Mouse (Mus musculus): ENCODE results near the gene Cacna1a.

Cacna1a gene

DNA sequence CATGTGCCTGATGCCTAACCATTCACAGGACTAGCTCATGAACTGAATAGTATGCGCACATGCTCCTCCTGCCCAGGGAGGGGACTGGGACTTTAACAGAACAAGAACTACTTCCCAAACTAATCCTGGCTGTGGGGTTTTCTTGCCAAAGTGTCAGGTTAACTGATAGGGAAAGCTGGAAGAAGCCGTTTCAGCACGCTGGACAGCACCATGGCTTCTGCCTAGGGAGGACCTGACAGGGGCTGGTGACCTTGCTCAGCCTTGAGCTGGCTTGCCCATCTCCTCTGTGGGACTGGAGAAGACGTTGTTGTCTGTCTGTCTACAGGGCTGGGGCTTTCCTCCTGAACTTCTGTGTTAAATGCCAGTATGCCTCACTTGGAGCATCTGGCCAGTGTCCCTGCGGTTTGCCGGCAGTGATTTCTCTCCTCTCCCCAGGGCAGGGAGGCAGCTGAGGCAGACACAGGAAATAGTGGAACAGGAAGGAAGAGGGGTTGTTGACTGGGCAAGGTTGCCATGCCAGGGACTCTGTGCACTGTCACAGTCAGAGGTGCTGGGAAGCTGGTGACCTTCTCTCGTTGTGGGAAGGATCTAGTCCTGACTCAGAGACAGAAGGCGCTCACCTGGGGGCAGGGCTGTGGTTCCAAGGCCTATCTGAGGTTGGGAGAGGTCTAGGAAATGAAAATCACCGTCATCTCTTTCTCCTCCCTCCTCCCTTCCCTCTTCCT, 83.2 kb downstream of the Cacna1a start:
- intact Hi-C loops (cut with DNase I), result loop anchor here (5.0 kb wide), 1 partner anchor 36 kb away; no protein-coding TSS in a partner anchor

DNA sequence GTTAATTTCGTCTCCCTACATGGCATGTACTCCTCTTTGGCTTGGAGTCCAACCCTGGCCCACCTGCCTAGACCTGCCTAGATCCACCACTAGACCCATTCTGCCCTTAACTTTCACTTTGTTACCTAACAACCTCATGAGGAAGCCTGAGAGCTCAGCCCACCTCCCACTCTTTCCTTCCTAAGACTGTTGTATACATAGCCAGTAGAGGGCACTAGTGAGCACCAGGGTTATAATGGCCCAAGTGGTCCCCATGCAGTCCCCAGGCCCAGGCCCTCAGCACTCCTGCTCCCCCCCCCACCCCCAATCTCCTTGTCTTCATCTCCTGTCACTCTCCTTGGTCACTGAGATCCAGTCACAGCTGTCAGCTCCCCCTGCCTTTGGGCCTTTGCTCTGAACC, 86.2 kb downstream of the Cacna1a start:
- intact Hi-C loops (cut with DNase I), result loop anchor here (5.0 kb wide), 1 partner anchor 33 kb away; no protein-coding TSS in a partner anchor

DNA sequence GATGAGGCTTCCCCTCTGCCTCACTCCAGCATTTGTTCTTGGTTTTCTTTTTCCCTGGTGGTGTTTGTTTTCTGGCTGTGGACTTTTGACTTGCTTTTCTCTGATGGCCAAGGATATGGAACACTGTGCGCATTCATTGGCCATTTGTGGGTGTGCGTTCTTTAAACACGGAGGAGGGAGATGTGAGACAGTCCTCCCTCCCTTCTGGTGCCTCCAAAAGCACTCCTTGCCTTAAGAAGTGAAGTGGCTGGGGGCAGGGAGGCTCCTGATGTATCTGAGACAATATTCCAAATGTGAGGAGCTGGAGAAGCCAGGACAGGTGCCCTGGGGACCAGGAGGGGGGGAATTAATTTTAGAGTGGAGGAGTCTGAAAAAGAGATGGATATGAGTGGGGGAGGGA, 89.1 kb downstream of the Cacna1a start:
- intact Hi-C loops (cut with DNase I), result no loop called here

DNA sequence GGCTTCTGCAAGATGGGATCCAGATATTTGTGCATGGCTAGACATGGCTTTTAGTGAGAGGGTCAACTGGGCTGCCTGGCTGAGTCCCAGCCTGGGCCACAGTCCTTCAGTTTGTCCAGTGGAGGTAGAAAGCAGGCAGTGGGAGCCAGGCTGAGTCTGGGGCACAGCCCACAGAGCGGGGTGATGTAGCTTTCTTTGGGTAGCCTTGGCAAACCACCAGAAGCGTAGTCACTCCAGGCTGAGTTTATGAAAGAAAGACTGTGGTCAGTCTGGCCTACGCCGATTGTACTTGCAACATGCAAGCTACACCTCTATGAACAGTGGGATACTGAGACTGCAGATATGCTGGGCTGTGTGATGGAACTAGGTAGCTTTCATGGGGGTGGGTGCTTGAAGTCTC, 94.8 kb downstream of the Cacna1a start:
- intact Hi-C loops (cut with DNase I), result no loop called here

DNA sequence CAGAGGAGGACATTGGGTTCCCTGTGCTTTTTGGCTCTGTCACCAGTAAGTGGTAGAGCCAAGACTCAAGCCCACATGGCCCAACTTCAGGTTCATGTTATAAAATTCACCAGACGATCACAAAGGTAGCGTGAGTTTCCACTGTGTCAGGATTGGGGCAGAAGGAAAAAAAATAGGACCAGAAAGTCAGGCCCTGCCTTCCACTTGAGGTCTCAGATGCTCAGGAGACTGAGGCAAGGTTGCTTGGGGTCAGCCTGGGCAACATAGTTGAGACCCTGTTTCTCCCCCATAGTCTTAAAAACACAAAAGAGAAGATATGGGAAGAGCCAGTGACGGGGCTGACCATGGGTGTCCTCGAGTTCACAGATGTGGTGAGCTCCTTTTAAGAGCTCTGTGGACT, 97.1 kb downstream of the Cacna1a start:
- intact Hi-C loops (cut with DNase I), result no loop called here

DNA sequence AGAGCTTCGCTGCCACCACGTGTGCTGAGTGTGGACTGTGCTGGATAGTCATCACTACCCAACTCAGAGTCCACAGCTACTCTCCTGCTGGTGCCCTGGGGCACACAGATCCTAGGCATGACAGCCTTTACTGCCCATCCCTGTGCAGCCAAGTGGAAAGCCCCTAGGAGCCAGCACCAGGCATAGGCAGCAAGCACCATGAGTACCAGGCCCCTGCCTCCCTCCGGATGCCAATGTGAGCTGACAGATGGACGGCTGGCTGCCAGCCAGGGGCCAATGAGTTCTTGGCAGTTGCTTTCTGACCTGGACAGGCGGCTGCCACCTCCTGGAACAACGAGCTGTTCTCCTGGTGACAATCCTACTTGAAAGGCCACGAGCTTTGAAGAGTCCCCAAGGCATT, 97.6 kb downstream of the Cacna1a start:
- intact Hi-C loops (cut with DNase I), result no loop called here

DNA sequence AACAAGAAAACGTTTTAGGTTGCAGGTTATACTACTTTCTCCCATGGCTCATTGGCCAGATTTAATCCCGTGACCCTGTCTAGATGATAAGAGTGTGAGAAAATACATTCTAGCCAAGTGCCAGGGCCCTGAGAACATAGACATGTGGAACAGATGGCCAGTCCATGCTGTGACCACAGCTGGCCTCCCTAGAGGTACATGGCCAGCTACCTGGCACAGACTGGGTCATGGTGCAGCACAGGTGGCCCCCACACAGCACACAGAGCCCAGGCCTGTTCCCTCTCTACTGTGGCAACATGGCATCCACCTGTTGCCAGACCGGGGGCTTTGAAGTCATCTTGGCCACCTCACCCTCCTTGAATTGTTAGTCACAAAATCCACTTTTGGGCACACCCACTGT, 101.0 kb downstream of the Cacna1a start:
- intact Hi-C loops (cut with DNase I), result no loop called here

DNA sequence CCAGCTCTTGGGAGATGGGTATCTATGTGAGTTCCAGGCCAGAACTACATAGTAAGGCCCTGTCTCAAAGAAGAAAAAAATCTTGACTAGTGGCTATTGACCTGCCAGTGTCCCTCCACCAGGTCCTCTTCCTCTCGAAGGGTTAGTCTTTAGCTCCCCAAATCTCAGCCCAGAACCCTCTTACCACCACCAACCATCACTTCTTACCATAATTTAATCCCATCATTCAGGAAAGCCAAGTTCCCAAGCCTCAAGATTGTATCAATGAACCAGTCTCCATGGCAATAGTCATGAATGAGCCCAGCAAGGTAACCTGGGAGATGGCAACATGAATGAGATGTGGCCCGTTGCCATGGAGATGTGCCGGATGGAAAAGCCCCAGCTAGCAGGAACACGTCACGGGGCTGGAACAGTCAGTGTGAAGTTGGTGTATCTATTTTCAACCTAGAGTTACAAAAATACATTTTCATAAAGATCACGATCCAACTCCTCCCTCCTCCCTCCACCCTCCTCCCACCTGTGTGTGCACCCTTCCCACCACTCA, 106.4 kb downstream of the Cacna1a start:
- intact Hi-C loops (cut with DNase I), result no loop called here

DNA sequence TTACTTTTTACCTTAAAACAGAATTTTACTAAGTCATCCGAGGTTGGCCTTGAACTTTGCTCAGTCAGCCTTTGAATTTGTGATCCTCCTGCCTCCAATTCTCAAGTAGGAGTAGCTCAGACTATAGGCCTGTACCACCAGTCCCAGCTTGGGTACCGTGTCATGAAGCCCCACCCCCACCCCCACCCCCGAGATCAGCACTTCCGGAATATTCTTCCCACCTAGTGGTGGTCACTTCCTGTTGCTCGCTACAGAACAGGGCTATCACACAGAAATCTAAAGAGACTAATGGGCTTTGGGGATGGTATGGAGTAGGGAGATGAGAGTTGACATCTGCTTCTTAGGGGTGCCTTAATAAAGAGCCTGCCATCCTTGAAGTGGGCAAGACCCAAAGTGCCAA, 112.9 kb downstream of the Cacna1a start:
- intact Hi-C loops (cut with DNase I), result no loop called here

DNA sequence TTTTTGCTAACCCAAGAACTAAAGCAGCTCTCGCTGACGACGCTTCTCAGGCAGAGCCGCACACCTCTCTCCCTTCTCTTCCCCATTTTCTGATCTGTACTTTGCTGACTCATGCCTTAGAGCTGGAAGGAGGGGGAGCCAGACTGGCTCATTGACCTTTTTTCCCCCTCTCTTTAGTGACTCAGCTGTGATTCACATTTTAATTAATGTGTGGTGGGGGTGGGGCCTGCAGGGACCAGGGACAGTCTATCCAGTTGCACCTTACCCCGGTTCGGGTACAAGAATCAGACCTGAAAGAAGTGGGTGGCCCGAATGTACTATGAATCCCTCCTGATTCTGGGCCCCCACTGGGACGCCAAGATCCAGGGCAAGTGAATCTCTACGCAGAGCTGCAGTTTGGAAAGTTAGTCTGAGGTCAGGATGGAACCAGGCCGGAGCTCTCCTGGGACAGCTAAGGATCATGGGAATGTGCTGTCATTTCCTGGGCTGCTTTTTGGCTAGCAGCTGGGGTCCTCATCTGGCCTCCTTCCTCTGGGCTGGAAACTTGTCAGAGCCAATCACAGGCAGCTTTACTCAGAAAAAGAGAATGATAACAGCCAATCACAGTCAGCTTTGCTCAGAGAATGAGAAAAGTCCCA, 113.5 kb downstream of the Cacna1a start:
- intact Hi-C loops (cut with DNase I), result no loop called here

DNA sequence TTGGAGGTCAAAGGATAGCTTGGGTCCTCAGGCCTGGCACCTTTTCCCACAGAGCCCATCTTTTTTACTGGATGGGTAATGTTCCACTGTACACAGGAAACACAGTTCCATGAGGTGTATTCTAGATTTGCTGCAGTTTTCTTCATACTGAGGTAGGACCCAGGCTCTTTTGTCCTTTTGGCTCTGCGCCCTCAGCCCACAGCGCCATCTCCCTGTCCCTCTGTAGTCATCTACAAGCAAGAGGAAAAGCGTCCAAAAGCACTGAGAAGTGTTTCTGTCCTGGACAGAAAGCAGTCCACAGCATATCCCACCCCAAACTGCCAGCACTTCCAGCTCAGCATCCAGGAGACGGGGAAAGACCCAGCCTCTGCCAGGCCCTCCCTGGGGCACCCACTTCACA, 114.4 kb downstream of the Cacna1a start:
- intact Hi-C loops (cut with DNase I), result no loop called here

DNA sequence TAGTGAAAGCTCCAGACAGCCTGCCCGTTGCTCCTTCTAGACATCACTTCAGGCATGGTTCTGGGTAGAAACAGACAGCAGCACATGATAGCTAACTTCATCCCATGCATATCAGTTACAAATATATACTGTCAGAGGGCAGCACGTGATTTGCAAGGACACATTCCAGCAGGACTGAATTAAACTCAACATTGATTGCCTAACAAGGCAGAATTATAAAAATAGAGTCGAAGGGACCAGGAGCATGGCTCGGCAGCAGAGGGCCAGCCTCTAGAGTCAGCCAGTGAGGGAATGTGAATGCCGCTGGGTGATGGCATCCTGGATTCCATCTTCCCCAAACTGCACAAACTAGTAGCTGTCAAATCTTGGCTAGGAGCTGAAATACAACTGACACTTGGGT, 119.0 kb downstream of the Cacna1a start:
- intact Hi-C loops (cut with DNase I), result loop anchor here (5.0 kb wide), 1 partner anchor 35 kb away; no protein-coding TSS in a partner anchor

DNA sequence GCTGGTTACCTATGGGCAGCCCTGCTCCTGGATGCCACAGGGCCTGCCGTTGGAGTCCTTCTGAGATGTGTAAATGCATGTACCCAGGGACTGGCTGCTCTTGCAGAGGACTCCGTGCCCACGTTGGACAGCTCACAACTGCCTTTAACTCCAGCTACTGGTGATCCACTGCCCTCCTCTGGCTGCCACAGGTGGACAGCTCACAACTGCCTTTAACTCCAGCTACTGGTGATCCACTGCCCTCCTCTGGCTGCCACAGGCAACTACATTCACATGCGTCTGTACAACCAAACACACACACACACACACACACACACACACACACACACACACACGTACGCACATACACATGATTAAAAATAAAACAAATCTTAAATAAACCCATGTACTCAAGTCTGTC, 121.5 kb downstream of the Cacna1a start:
- intact Hi-C loops (cut with DNase I), result loop anchor here (5.0 to 10.0 kb wide), 2 partner anchors 37 to 215 kb away; no protein-coding TSS in a partner anchor

DNA sequence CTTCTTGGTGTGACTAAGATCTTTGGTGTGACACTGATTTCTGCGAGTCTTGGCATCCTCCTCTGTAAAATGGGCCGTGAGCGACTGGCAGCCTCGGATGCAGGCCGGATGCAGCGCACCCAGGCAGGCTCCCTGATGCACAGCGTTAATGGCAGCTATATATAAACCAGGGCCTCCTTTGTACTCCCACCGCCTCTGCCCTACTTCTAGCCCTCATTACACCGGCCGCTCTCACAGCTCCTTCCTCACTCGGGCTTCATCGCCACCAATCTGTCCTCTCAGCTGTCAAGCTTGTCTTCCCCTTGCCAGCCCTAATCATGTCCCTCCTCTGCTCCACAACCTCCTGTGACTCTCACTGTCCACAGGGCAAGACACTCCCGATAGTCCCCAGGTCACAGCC, 123.4 kb downstream of the Cacna1a start:
- intact Hi-C loops (cut with DNase I), result loop anchor here (10.0 kb wide), 1 partner anchor 217 kb away; no protein-coding TSS in a partner anchor

DNA sequence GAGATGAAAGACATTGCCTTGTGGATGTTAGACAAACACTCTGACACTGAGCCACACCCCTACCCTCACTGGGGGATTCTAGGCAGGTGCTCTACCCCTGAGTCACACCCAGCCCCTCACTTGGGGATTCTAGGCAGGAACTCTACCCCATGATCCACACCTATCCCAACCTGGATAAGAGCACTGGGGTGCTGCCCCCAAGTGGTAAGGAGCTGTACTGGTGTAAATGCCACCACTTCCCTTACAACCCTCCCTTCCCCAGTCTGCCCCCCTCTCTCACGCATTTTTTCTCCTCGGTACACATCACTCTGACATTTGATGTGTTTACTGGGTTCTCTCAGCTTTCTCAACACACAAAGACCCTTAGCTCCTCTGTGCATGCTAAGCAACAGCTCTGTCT, 125.5 kb downstream of the Cacna1a start:
- intact Hi-C loops (cut with DNase I), result loop anchor here (1.0 to 10.0 kb wide), 2 partner anchors 148 to 219 kb away; no protein-coding TSS in a partner anchor

DNA sequence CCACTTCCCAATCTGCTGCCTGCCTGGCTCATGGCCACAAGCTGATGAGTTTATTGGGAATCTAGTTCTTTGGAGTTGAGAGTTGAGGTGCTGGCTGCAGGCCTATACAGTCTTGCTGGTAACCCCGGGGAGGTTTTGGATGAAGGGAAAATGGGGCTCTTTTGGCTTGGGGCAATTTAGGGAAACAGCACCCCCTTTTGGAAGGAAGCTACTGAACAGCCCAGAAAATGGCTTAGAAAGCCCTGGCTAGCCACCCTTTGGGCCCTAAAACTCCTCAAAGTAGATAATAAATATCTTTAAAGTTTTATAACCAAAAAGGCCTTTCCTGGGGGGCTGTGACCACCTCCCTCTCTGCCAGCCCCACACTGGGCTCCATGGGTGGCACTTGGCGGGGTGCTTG, 129.9 kb downstream of the Cacna1a start:
- intact Hi-C loops (cut with DNase I), result loop anchor here (10.0 kb wide), 1 partner anchor 223 kb away; no protein-coding TSS in a partner anchor

DNA sequence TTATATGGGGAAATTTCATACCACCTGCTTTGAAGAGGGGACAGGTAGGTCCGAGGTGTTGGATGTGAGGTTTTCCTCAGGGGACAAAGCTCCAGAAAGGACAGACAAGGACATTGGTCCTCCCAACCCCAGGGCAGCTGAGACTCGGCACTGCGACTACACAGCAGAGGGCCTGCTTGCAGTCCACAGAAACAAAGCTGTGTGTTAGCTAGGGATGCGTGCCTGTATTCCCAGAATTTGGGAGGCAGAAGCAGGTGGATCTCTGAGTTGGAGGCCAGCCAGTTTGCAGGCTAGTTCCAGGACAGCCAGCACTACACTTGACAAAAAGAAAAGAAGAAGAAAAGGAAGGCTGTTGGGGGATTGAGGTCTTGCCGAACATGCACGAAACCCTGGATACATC, 130.5 kb downstream of the Cacna1a start:
- intact Hi-C loops (cut with DNase I), result loop anchor here (10.0 kb wide), 1 partner anchor 224 kb away; no protein-coding TSS in a partner anchor

DNA sequence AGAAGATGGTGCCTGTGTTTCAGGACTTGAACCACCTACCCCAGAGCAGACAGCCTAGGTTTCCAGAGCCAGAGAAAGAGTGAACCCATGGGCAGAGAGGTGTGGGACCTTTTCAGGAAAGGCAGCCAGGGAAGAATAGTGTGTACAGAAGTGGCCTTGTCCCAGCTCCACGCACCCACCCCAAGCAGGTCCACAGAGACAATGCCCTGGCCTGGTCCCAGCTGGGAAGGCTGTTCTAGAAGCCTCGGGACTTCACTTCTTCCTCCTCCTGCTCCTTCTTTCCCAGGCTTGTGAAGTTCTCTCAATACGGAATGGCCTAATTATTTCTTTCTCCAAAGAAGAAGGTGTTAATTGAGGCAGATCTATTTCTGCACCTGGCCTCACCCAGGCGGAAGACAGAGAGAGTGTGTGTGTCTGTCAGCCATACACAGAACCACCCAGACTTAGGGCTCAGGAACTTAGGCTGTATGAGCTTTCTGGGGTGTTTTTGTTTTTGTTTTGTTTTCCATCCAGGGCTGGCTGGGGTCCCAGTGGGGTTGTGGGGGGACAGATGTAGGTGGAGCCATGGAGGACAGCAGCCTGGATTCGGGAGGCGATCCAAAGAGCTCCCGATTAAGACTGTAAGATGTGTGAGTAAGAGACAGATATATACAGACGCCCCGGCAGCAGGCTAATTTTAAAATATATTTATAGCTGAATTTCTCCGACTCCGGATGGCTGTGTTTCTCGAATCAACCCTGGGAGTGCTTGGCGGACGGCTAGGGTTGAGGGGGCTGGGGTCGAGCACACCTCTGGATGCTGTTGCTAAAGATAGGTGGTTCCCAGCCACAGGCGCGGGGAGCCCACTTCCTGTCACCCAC, 131.8 kb downstream of the Cacna1a start:
- intact Hi-C loops (cut with DNase I), result loop anchor here (10.0 kb wide), 1 partner anchor 225 kb away; no protein-coding TSS in a partner anchor

DNA sequence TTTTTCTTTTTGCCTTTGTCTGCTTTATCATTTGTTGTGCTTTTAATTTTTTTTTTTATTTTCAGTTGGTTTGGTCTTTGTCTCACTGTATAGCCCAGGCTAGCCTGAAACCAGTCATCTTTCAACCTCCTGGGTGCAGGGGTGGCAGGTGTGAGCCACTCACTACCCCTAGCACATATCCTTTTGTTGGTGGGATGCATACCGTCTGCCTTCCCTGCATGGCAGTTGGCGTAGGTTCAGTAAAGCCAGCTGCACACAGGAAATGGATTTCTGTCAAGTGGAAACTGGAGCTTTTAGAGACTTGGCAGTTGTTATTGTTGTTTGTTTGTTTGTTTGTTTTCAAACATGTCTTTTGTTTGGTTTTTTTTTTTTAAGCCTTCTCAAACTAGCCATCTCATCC, 132.8 kb downstream of the Cacna1a start:
- intact Hi-C loops (cut with DNase I), result no loop called here

DNA sequence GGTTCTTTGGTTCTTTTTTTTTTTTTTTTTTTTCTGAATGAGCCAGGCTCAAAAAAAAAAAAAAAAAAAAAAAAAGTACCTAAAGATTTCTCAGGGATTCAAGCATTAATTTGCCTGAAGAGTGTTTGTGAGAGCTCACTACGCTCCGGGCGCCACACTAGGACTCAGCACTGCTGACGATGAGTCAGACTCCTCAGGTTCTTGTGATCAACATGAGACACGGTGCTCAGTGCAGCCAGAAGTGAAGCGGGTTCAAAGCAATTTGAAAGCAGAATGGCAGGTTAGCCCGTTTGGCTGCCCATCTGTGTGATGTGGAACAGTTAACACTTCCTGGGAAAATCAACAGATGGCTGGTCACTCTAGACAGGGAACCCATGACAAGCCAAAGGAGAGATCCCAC, 139.8 kb downstream of the Cacna1a start:
- intact Hi-C loops (cut with DNase I), result no loop called here

DNA sequence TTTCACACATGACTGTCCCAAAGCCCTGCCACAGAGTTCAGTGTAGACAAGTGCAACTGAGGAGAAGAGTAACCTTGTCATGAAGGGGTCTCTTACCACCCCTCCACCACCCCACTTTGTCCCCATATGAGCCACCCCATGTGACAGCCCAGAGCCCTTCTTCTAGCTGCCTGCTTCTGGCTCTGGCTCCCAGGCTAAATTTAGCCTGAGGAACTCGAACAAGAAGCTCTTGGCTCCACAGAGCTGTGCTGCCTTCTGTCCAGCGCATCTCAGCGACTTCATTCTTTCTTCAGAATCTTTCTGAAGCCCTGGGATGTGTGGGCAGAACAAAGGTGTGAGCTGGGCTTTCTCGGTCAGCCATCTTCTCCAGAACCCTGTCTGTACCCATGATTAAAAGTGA, 141.3 kb downstream of the Cacna1a start:
- intact Hi-C loops (cut with DNase I), result no loop called here

Data from adrenal gland (tissue).